Mouse (Mus musculus) C2C12 (cell line): ENCODE results near the gene Slc46a1. TPM values are rescaled to one million over a fixed set of nuclear protein-coding genes. Genes with fewer than 3 reads are reported as not detected.

Experiments
- H3K27me3 ChIP-seq: one replicate; pipeline ENCODE4 v1.6.1; 2011; ENCODE audit not compliant: control insufficient read depth, insufficient read depth, insufficient read length
- H3K36me3 ChIP-seq: one replicate; pipeline ENCODE4 v1.6.1; 2011; ENCODE audit not compliant: control insufficient read depth, insufficient read depth
- H3K4me3 ChIP-seq: one replicate; pipeline ENCODE4 v1.5.1; 2011; ENCODE audit warnings: mild to moderate bottlenecking, control low read depth; ENCODE audit not compliant: poor library complexity, insufficient read depth, severe bottlenecking
- H3K79me2 ChIP-seq: one replicate; pipeline ENCODE4 v1.6.1; 2011; ENCODE audit not compliant: control insufficient read depth, insufficient read depth
- H3K79me3 ChIP-seq: one replicate; pipeline ENCODE4 v1.6.1; 2011; ENCODE audit warnings: low read depth, control low read depth
- H3ac ChIP-seq: one replicate; pipeline ENCODE3; 2011; ENCODE audit warnings: low read depth; ENCODE audit not compliant: control insufficient read depth, insufficient read length
- CEBPB ChIP-seq: IDR thresholded peaks from one replicate; pipeline ENCODE4 v1.6.1; 2011; ENCODE audit warnings: low read depth, mild to moderate bottlenecking, control low read depth, moderate library complexity
- CTCF ChIP-seq: IDR thresholded peaks from one replicate; pipeline ENCODE4 v1.5.1; 2011; ENCODE audit not compliant: control insufficient read depth, insufficient read depth, insufficient read length
- FOSL1 ChIP-seq: IDR thresholded peaks from one replicate; pipeline ENCODE4 v1.8.0; 2011; ENCODE audit warnings: mild to moderate bottlenecking, low read length; ENCODE audit not compliant: poor library complexity, insufficient read depth, severe bottlenecking
- MAX ChIP-seq: IDR thresholded peaks from one replicate; pipeline ENCODE4 v1.6.1; 2011; ENCODE audit warnings: mild to moderate bottlenecking, control low read depth
- MYOD1 ChIP-seq: IDR thresholded peaks from one replicate; pipeline ENCODE4 v1.6.1; 2011; ENCODE audit warnings: low read depth; ENCODE audit not compliant: control insufficient read depth, insufficient read length
- MYOG ChIP-seq: IDR thresholded peaks from one replicate; pipeline ENCODE4 v1.6.1; 2011; ENCODE audit not compliant: control insufficient read depth, insufficient read length; ENCODE audit errors: extremely low read depth
- USF1 ChIP-seq: IDR thresholded peaks from one replicate; pipeline ENCODE4 v1.6.1; 2011; ENCODE audit warnings: low read depth, mild to moderate bottlenecking, control low read depth, moderate library complexity
- polyA plus RNA-seq: library from polyadenylated mRNA; unstranded; fragments of >200 nt; fragmentation: generic; extraction: Trizol; gene quantifications from one replicate; pipeline ENCODE4 v1.2.1, GENCODE M21; 2012; ENCODE audit warnings: missing spikeins

The Slc46a1 gene
- polyA plus RNA-seq, 1 experiment, result 7.3 TPM

- no peaks in the 10 kb centered on the region for H3K36me3 ChIP-seq
- no peaks in the 10 kb centered on the region for H3K27me3 ChIP-seq
- H3K4me3 ChIP-seq, result no peak overlapping the region
- H3ac ChIP-seq, result no peak overlapping the region
- H3K79me3 ChIP-seq, result no peaks in the 10 kb centered on the region
- TF ChIP-seq MYOG (no peak), CEBPB (no peak), CTCF (no peak), FOSL1 (no peak), MAX (no peak), MYOD1 (no peak), USF1 (no peak)
- H3K79me2 ChIP-seq, result no peaks in the 10 kb centered on the region
These were observed 17.3 kb upstream of the Slc46a1 start for GRCm38 (mm10) chr11:78448242-78448641.

GRCm38 (mm10) chr11:78450337-78450736 is 15.2 kb upstream of the Slc46a1 start:
- Histone ChIP-seq H3K27me3 (no peaks in the 10 kb centered on the region), H3K79me3 (no peaks in the 10 kb centered on the region), H3K36me3 (no peaks in the 10 kb centered on the region), H3ac (no peak overlapping the region), H3K4me3 (no peak overlapping the region), H3K79me2 (no peaks in the 10 kb centered on the region)
- no peak for TF ChIP-seq MYOG
- TF ChIP-seq MYOD1, result no peak
- peak; percentile 41 for TF ChIP-seq CEBPB

GRCm38 (mm10) chr11:78453675-78454074 is 11.8 kb upstream of the Slc46a1 start:
- H3K36me3 ChIP-seq, result no peaks in the 10 kb centered on the region
- no peak overlapping the region for H3ac ChIP-seq
- no peaks in the 10 kb centered on the region for H3K79me2 ChIP-seq
- peaks cover 6% of the 10 kb centered on the region for H3K27me3 ChIP-seq
- no peak overlapping the region for H3K4me3 ChIP-seq
- TF ChIP-seq USF1 (no peak), CTCF (peak; percentile 69)
- no peaks in the 10 kb centered on the region for H3K79me3 ChIP-seq

- no peaks in the 10 kb centered on the region for H3K79me3 ChIP-seq
- TF ChIP-seq USF1 (no peak), FOSL1 (no peak), MAX (no peak), MYOG (no peak), CTCF (no peak), CEBPB (no peak), MYOD1 (no peak)
- H3ac ChIP-seq, result no peak overlapping the region
- no peaks in the 10 kb centered on the region for H3K36me3 ChIP-seq
- H3K27me3 ChIP-seq, result peaks cover 6% of the 10 kb centered on the region
- H3K4me3 ChIP-seq, result no peak overlapping the region
- H3K79me2 ChIP-seq, result no peaks in the 10 kb centered on the region
These were observed 11.2 kb upstream of the Slc46a1 start for GRCm38 (mm10) chr11:78454276-78454675.

GRCm38 (mm10) chr11:78455308-78455707 is 10.2 kb upstream of the Slc46a1 start:
- Histone ChIP-seq H3K4me3 (no peak overlapping the region), H3K79me3 (no peaks in the 10 kb centered on the region), H3K79me2 (no peaks in the 10 kb centered on the region), H3K27me3 (peaks cover 6% of the 10 kb centered on the region), H3ac (no peak overlapping the region), H3K36me3 (no peaks in the 10 kb centered on the region)
- peak; percentile 12 for TF ChIP-seq CTCF
- no peak for TF ChIP-seq CEBPB
- no peak for TF ChIP-seq MYOD1

- peaks cover 6% of the 10 kb centered on the region for H3K27me3 ChIP-seq
- no peak overlapping the region for H3K4me3 ChIP-seq
- no peak overlapping the region for H3ac ChIP-seq
- TF ChIP-seq MAX (no peak), CEBPB (no peak), MYOG (no peak), MYOD1 (no peak), CTCF (no peak), FOSL1 (no peak), USF1 (no peak)
- H3K79me3 ChIP-seq, result no peaks in the 10 kb centered on the region
- H3K36me3 ChIP-seq, result no peaks in the 10 kb centered on the region
- H3K79me2 ChIP-seq, result no peaks in the 10 kb centered on the region
These were observed 6.8 kb upstream of the Slc46a1 start for GRCm38 (mm10) chr11:78458740-78459139.
